Mouse (Mus musculus) ovary, postnatal 10 days (tissue): ENCODE measurements around the gene Zfy1.
"Not testable (repeated sequence)": the region's sequence is repeated elsewhere in the genome, so short reads cannot be mapped to it uniquely, and the experiment has no call there.

ENCODE experiments used
- DNase-seq: peaks from one replicate; pipeline ENCODE4 v3.0.0; 2022; ENCODE audit warnings: low spot score

Gene Zfy1

GRCm38 (mm10) chrY:797309-797708 lies at the start of gene Zfy1:
Zfy1 (minus strand) TSS chrY:797409.
- not testable (repeated sequence) for DNase-seq

GRCm38 (mm10) chrY:818396-818795 lies 21.2 kb upstream of the Zfy1 start, which contains the start of gene Uba1y:
Uba1y (plus strand) TSS chrY:818649.
- DNase-seq, result no peak

GRCm38 (mm10) chrY:808991-809661 lies 11.9 kb upstream of the Zfy1 start:
- no peak for DNase-seq
